Mouse (Mus musculus) stomach, postnatal 0 days (tissue): ENCODE measurements around the gene Prmt7.

Experiments used
- CTCF ChIP-seq: IDR thresholded peaks from 2 replicates; pipeline ENCODE4 v1.5.1; 2016; ENCODE audit warnings: antibody characterized with exemption, low read depth, mild to moderate bottlenecking, moderate library complexity
- EP300 ChIP-seq: optimal IDR thresholded peaks from 2 replicates; pipeline ENCODE3; 2016; ENCODE audit warnings: antibody characterized with exemption

DNA sequence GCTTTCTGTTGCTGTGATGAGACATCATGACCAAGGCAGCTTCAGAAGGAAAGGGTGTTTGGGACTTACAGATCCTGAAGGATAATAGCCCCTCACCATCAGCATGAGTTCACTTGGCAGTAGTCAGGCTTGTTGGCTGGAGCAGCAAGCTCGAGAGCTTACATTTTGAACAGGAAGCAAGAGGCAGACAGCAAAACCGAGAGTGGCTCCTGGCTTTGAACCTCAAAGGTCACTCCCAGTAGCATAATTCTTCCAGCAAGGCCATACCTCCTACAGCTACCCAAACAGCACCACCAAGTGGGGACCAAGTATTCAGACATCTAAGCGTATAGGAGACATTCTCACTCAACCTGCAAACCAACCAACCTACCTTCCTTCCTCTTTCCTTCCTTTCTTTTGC lies 22.0 kb downstream of the Prmt7 start:
- TF ChIP-seq CTCF (peak; percentile 15; the same call in 1 of the 2 replicates), EP300 (no peak)
